Mouse (Mus musculus) right cerebral cortex, adult 2 months (tissue): ENCODE measurements around the gene Olfr323.

Experiments used
- DNase-seq, 2 experiments: peaks; one replicate each; pipeline ENCODE4 v3.0.0; 2021 to 2022; ENCODE audit warnings: low spot score in 2 of 2

Olfr323 gene

DNA sequence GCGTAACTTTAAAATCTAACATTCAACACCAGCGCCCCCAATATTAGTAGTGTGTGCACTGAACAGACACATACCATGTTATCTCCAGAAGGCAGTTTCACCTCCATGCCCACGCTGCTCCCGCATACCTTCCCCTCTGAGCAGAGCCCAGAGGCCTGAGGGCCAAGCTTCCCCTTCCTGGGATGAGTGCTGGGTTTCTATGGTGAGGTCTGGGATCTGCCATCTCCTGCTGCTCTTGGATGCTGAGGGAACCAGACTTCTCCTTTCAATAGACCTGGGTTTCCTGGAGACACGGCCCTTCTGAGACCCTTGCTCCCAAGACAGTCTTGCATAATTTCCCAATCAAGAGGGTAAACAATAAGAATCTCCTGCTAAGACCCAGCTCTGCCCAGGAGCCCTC lies at the start of gene Olfr323:
Olfr323 (minus strand) TSS at position 101 of the 400 bp plus-strand sequence.
- DNase-seq, result no peak

DNA sequence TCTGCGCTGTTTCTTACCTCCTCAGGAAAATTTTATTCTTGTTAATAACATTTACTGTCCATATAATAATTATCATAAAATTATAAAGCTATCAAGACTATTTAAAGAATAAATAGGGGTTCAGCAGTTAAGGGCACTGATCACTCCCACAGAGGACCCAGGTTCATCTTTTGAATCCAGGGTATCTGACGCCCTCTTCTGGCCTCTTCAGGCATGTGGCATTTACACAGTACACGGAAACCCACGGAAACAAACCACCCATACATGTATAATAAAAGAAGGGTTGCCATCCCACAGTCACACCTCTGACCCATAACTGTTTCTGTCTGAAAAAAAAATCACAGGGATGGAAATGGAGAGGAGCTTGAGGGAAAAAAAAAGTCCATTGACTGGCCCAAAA lies 41.5 kb upstream of the Olfr323 start:
- no peak for DNase-seq

DNA sequence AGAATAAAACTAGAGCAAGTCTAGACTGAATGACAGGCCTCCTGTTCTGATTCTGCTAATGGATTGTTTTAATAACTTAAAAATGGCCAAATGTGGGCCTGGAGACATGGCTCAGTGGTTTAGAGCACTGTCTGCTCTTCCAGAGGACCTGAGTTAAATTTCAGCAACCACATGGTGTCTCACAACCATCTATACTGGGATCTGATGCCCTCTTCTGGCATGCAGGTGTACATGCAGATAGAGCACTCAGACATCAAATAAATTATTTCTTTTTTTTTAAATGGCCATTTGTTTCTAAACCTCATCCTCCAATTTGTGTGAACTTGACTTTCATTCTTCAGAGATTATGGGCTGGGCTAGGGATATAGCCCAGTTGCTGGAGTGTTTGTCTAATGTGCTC lies 39.0 kb upstream of the Olfr323 start:
- no peak for DNase-seq

- DNase-seq, result no peak
Measured at GRCm38 (mm10) chr11:58658596-58658995, 28.3 kb upstream of the Olfr323 start, which contains the start of gene Olfr322. Olfr322 (plus strand) TSS chr11:58658782.

GRCm38 (mm10) chr11:58655151-58655550 lies 24.9 kb upstream of the Olfr323 start:
- DNase-seq, result no peak

GRCm38 (mm10) chr11:58643350-58643749 lies 13.0 kb upstream of the Olfr323 start:
- DNase-seq, result peak; percentile 27 to 37

- no peak for DNase-seq
Measured at GRCm38 (mm10) chr11:58641638-58642358, 11.5 kb upstream of the Olfr323 start.

DNA sequence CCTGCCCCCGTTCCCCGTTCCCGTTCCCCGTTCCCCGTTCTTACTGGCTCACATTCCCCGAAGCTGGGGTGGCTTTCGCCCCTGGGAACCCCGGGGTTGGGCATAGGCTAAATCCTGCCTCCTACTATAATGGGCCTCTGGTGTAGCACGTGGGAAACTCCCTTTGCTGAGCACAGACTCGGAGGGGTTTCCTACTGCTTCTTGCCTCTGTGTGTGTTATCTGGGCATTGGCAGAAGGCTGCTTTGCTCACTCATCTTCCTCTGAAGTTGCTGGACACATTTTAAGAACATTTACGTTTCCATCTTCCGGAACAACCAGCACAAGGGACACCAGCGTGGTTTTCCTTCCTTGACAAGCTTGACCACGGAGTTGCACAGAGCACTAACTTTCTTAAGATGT lies 10.8 kb upstream of the Olfr323 start:
- DNase-seq, result no peak

GRCm38 (mm10) chr11:58640272-58640867 lies 10.1 kb upstream of the Olfr323 start, which contains the start of gene Trim58:
Trim58 (plus strand) TSS chr11:58640465.
- peak in 1 of 2 experiments; percentile 6 for DNase-seq

DNA sequence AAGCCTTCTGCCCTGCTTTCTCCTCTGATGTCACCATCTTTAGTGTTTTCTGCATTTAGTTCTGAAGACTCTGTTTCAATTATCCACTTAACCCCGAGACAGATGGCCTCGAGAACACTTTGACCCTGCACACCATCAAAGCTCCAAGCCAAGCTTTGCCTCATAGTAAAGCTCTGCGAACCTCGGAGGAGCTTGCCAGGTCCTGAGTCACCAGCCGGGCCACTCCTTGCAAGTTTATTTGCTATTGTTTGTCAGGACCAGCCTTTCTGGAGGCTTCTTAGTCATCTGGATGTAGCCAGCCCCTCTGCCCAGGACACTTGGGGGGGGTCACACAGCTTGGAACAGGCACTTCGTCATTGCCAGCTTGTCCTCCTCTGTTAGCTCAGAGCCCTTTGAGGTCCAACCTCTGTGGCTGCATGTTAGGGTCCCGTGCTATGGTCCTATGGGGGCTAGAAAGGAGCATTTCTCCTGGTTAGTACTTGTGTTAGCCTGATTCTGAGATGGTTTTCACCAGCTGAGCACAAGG lies 7.9 kb upstream of the Olfr323 start:
- no peak for DNase-seq

DNA sequence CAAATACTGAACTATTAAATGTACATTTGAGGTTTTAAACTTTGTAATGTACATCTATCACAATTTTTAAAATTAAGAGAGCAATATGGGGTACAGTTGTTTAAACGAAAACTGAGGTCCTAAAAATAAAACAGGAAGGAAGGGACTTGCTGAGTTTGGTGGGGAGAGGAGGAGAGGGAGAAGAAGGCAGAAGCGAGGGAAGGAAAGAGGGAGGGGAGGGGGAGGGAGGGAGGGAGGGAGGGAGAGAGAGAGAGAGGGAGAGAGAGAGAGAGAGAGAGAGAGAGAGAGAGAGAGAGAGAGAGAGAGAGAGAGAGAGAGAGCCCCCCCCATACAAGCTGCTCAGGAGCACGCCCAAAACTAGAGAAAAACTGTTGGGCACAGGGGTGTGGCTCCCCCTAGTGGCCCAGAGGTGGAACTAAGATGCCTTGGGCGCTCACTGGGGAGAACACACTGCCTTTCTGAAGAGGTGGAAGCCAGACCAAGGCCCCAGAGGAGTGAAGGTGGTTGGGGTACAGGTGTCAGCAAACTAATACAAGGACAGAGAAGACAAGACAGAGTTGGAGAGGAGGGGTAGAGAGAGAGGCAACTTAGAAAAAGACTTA lies 6.2 kb upstream of the Olfr323 start:
- DNase-seq, result peak; percentile 28 to 48

- DNase-seq, result no peak
Measured at GRCm38 (mm10) chr11:58634878-58635277, 4.6 kb upstream of the Olfr323 start.

DNA sequence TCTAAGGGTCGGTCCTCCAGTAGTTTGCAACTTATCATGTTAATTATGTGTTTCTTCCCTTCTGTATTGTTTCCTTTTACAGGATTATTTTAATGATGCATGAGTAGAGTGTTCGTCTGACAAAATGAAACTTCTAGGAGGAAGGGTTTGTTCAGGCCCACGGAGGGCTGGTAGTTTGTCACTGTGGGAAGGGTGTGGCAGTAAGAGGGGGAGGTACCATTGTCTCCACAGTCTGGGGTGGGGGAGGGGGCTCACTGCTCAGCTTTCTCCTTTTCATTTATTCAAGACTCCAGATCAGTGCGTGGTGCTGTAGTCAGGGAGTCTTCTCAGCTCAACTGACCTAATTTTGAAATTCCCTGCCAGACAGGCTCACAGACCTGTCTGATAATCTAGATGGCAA lies 4.2 kb downstream of the Olfr323 start:
- DNase-seq, result no peak

GRCm38 (mm10) chr11:58618793-58619192 lies 11.5 kb downstream of the Olfr323 start:
- peak; percentile 9 to 12 for DNase-seq

GRCm38 (mm10) chr11:58618369-58618768 lies 11.9 kb downstream of the Olfr323 start:
- no peak for DNase-seq

DNA sequence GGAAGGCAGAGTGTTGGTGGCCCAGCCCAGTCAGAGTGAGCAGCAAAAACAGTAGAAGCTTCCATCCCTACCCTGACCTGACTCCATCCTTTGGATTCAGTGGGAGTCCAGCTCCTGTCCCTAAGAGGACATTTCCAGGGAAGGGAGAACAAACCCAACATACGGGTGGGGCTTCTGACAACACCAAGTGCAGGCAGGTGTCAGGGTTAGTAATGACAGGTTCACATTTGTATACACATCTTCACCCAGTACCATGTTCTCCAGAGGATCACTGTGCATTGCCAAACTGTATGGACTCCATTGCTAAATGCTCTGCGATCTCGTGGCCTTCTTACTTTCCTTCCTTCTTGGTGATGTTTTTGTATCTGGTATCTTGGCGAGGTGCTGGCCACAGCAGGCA lies 14.3 kb downstream of the Olfr323 start, which contains the start of gene 2210407C18Rik:
2210407C18Rik (minus strand) TSS at position 101 of the 400 bp plus-strand sequence.
- DNase-seq, result no peak

DNA sequence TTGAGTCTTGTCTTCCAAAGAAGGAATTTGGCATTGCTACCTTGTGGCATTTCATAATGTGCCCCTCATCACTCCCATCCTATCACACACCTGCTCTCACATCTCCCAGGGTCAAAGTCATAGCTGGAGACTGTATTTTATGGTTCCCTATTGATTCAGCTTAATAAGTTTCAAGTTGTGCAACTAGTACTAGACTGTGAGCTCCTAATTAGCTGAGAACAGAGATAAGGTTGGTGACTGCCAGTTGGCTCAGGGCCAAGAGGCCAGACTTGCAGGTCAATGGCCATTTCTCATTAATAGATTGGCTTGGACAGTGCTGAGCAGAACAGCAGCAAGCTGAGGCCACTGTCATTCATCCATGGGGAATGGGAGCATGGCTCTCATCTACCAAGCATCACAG lies 15.8 kb downstream of the Olfr323 start:
- no peak for DNase-seq

GRCm38 (mm10) chr11:58613359-58613758 lies 16.9 kb downstream of the Olfr323 start:
- DNase-seq, result no peak

DNA sequence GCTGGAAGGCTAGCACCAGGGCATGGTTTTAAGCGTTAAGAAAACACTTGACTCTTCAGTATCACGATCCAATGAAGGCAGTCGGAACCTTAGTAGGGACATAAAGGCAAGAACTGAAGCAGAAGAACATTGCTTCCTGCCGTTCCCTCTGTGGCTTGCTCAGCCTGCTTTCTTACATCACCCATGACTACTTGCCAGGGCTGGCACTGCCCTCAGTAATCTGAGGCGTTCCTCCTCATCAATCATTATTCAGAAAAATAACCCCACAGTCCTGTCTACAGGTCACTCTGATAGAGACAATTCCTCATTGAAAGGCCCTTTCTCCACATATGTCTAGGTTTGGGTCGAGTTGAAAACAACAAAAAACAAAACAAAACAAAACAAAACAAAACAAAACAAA lies 23.3 kb downstream of the Olfr323 start:
- DNase-seq, result no peak

- no peak for DNase-seq
Measured at GRCm38 (mm10) chr11:58606177-58606919, 24.0 kb downstream of the Olfr323 start.

GRCm38 (mm10) chr11:58605228-58605627 lies 25.1 kb downstream of the Olfr323 start:
- DNase-seq, result no peak

- no peak for DNase-seq
Measured at GRCm38 (mm10) chr11:58604688-58605087, 25.6 kb downstream of the Olfr323 start.
